Mouse (Mus musculus) forebrain, embryonic 16.5 days (tissue): ENCODE measurements around the gene Brd9. TPM values are rescaled to one million over a fixed set of nuclear protein-coding genes. Genes with fewer than 3 reads are reported as not detected.
A peak's percentile ranks its signal among the peaks of the same experiment; 100 is the strongest.
"Not testable (repeated sequence)": the region's sequence is repeated elsewhere in the genome, so short reads cannot be mapped to it uniquely, and the experiment has no call there.

Experiments
- ATAC-seq: fragments of 200-750 bp; cut with Nextera tagmentation; 2 replicates; pipeline ENCODE4 v1.8.0; 2017; ENCODE audit warnings: mild to moderate bottlenecking, moderate library complexity
- H3K27ac ChIP-seq: fragments of 300-500 bp; sonication (generic); 2 replicates; pipeline ENCODE4 v1.5.1; 2014; ENCODE audit warnings: low read length, control low read depth
- H3K27me3 ChIP-seq: fragments of 300-500 bp; sonication (generic); replicated peaks from 2 replicates; pipeline ENCODE4 v1.6.1; 2014; ENCODE audit warnings: low read length; ENCODE audit not compliant: control insufficient read depth, insufficient read depth
- H3K36me3 ChIP-seq: fragments of 300-500 bp; sonication (generic); 2 replicates; pipeline ENCODE4 v1.6.1; 2014; ENCODE audit not compliant: control insufficient read depth, insufficient read depth
- H3K4me1 ChIP-seq: fragments of 300-500 bp; sonication (generic); replicated peaks from 2 replicates; pipeline ENCODE4 v1.6.1; 2014; ENCODE audit warnings: low read length; ENCODE audit not compliant: control insufficient read depth, insufficient read depth
- H3K4me2 ChIP-seq: fragments of 300-500 bp; sonication (generic); 2 replicates; pipeline ENCODE4 v1.6.1; 2014; ENCODE audit warnings: mild to moderate bottlenecking, low read length, control low read depth
- H3K4me3 ChIP-seq: fragments of 300-500 bp; sonication (generic); replicated peaks from 2 replicates; pipeline ENCODE4 v1.5.1; 2014; ENCODE audit warnings: mild to moderate bottlenecking, low read length, control low read depth
- H3K9ac ChIP-seq: fragments of 300-500 bp; sonication (generic); replicated peaks from 2 replicates; pipeline ENCODE4 v1.6.1; 2014; ENCODE audit warnings: low read depth, low read length, control low read depth
- H3K9me3 ChIP-seq: fragments of 300-500 bp; sonication (generic); 2 replicates; pipeline ENCODE4 v1.6.1; 2016; ENCODE audit warnings: low read length; ENCODE audit not compliant: control insufficient read depth
- WGBS: fragments of 180-500 bp; shearing (Covaris S2); extraction: QIAGEN DNeasy Blood & Tissue Kit; methylation state at CpG from one replicate; pipeline ENCODE4 v1.1.7; 2014; 5-methylcytosine and 5-hydroxymethylcytosine counted together
- microRNA-seq: library from miRNA; unstranded; fragments of <30 nt; microRNA quantifications from one replicate; pipeline ENCODE4, GENCODE M21; 2017
- polyA plus RNA-seq: library from polyadenylated mRNA; unstranded; fragments of >200 nt; fragmentation: Nextera tagmentation; extraction: Ambion mirVana; gene quantifications from 2 replicates; pipeline ENCODE4 v1.2.1, GENCODE M21; 2015

Brd9 gene
- polyA plus RNA-seq, 1 experiment from 2014 or later: 104 TPM

DNA sequence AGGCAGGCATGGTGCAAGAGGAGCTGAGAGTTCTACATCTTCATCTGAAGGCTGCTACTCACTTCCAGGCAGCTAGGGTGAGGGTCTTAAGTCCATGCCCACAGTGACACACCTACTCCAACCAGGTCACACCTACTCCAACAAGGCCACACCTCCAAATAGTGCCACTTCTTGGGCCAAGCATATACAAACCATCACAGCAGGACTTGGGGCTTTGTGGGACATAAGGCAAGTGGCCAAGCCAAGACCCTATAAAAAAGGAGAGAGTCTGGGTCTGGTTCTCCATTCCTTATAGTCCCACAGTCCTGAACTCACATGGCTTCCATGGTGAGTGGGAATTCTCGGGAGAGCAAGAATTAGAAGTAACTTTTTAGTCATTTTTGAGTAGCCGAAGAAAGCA, 70.6 kb downstream of the Brd9 start:
- H3K27ac ChIP-seq, H3K36me3 ChIP-seq, H3K4me3 ChIP-seq, H3K4me2 ChIP-seq, H3K4me1 ChIP-seq, H3K27me3 ChIP-seq, ATAC-seq, H3K9me3 ChIP-seq, H3K9ac ChIP-seq: not testable (repeated sequence)
- WGBS: 84% methylated on average over 2 of the region's 2 CpGs

DNA sequence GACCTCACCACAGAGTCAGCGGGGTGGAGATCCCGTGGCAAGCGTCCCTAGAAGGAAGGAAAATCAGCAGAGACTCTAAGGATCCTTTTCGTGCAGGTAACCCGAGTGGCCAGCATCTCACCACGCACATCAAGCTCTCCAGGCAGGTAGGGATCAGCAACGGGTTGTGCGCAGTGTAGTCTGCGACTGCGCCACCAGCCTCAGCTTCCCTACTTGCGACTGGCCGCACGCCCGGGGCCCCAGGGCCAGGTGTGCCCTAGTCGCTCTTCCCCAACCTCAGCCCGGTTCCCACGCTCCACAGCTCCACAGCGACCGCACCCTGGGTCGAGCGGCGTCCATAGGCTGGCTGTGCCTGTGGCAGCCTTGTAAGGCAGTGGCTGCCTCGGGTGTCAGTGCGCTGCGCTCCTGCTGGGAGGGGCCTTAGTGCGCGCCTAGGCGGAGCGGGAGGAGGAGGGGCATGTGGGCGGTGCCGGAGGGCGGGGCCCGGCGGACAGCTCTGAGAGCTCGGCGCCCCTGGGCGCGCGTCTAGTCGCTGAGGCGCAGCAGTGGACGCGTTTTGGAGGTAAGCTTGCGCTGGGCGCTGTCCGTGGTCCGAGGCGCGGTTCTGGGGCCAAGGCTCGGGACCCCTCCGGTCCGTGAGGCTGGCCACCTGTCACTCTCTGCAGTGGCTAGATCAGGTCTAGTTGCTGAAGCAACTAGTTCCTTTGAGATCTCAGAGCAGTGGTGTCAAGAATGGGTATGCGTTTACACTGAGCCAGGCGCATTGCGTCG, 71.5 kb downstream of the Brd9 start, which contains the start of gene Tppp:
Gene Tppp, plus strand, starts transcription at position 460 of the 771 bp plus-strand sequence.
- WGBS: under 1% methylated on average over 55 of the region's 56 CpGs
- H3K9ac ChIP-seq: peak within 1 kb of the TSS; percentile 49

DNA sequence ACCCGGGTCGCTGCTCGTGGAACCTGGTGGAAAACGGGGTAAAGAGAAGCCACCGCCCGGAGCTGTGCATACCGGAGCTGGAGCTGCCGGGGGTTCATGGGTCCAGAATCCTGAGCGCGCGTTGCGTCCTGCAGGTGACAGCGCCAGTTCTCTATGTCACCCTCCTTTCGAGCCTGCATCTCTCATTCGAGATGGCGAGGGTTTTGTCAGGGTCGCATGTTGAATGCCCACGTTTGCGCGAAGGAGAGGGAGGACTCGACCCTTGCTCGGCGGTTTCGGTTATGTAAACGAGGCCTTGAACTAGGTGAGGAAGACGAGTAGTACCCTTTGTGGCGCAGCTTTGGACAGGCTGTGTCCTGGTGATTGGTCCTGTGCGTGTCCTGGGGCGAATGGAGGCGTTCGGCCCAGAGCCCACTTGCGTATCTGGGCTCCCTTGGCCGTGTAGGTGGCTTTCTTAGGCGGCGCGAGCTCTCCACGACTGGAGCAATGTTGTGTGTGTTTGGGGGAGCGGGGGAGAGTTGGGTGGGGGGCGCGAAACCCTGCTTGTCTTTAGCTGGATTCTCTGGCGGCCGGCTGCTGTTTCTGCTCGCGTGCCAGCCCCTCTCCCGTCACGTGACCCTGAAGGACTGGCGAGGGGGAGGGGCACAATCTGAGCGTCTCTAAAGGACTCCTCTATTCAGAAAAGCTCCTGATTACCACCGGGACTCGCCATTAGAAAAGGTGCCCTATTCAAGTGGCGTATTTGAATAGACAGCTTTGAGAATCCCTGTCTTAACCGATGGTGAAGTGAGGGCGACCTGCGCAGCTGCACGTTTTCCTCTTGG, 72.4 kb downstream of the Brd9 start:
- ATAC-seq: peak; percentile 54
- Histone ChIP-seq H3K9me3 (no peaks in the 10 kb centered on the region), H3K4me1 (peaks cover 4% of the 10 kb centered on the region), H3K4me3 (peak overlapping the region; percentile 66), H3K27ac (peak overlapping the region; percentile 67), H3K36me3 (no peaks in the 10 kb centered on the region), H3K4me2 (peak overlapping the region; percentile 62), H3K9ac (peak overlapping the region; percentile 49), H3K27me3 (no peaks in the 10 kb centered on the region)
- WGBS: under 1% methylated on average over 55 of the region's 55 CpGs

More for the DNA sequence above, 71.5 kb downstream of the Brd9 start, which contains the start of gene Tppp:
- Histone ChIP-seq H3K4me2 (peak within 1 kb of the TSS; percentile 62), H3K4me1 (peaks cover 4% of the 10 kb centered on the region), H3K9me3 (no peaks in the 10 kb centered on the region), H3K4me3 (peak within 1 kb of the TSS; percentile 66), H3K27ac (peak within 1 kb of the TSS; percentile 67), H3K36me3 (no peaks in the 10 kb centered on the region), H3K27me3 (no peaks in the 10 kb centered on the region)
- peak; percentile 93 for ATAC-seq

Small RNA genes lying within 50 kb of the gene (microRNA-seq; reads per million reads assigned to microRNA genes)
- not detected for gene Gm25197

Other genes with a start within 250 kb of the Brd9 start
- gene Slc6a19, start 232.9 kb upstream of the Brd9 start, polyA plus RNA-seq: 0.09 and 0.27 TPM in 2 replicates
- 13.5 and 14.9 TPM in 2 replicates for gene Slc12a7, start 204.7 kb upstream of the Brd9 start, polyA plus RNA-seq
- gene Nkd2, start 90.2 kb upstream of the Brd9 start, polyA plus RNA-seq: 11.0 and 12.2 TPM in 2 replicates
- 16.5 and 18.9 TPM in 2 replicates for gene Trip13, start within 50 bp of the Brd9 start, polyA plus RNA-seq
- not detected in 2 replicates for gene Zdhhc11, start 26.0 kb downstream of the Brd9 start, polyA plus RNA-seq
- 9.6 and 10.7 TPM in 2 replicates for gene Tppp, start 71.6 kb downstream of the Brd9 start, polyA plus RNA-seq
- gene Cep72, start 124.5 kb downstream of the Brd9 start, polyA plus RNA-seq: 10.3 and 10.4 TPM in 2 replicates
- 0.08 TPM in 1 of 2 replicates, not detected in the other for gene Slc9a3, start 183.6 kb downstream of the Brd9 start, polyA plus RNA-seq